Mouse (Mus musculus) limb, embryonic 14.5 days (tissue): ENCODE results near the gene Dcaf6. TPM values are rescaled to one million over a fixed set of nuclear protein-coding genes. Genes with fewer than 3 reads are reported as not detected.

ENCODE experiments used
- ATAC-seq: fragments of 200-750 bp; cut with Nextera tagmentation; 2 replicates; pipeline ENCODE4 v1.8.0; 2017; ENCODE audit warnings: low read depth, moderate number of reproducible peaks, moderate TSS enrichment; ENCODE audit not compliant: low FRiP score
- DNase-seq: peaks from one replicate; pipeline ENCODE4 v3.0.0-alpha.2; 2015; ENCODE audit warnings: low spot score
- H3K27ac ChIP-seq: fragments of 300-500 bp; sonication (generic); replicated peaks from 2 replicates; pipeline ENCODE4 v1.5.1; 2014; ENCODE audit warnings: low read depth, mild to moderate bottlenecking, low read length, moderate library complexity, mixed read lengths
- H3K27me3 ChIP-seq: fragments of 300-500 bp; sonication (generic); 2 replicates; pipeline ENCODE4 v1.6.1; 2014; ENCODE audit warnings: low read length, mixed read lengths; ENCODE audit not compliant: control insufficient read depth, insufficient read depth
- H3K36me3 ChIP-seq: fragments of 300-500 bp; sonication (generic); 2 replicates; pipeline ENCODE4 v1.6.1; 2014; ENCODE audit warnings: mild to moderate bottlenecking, low read length, moderate library complexity, mixed read lengths; ENCODE audit not compliant: control insufficient read depth, insufficient read depth
- H3K4me1 ChIP-seq: fragments of 300-500 bp; sonication (generic); 2 replicates; pipeline ENCODE4 v1.6.1; 2014; ENCODE audit warnings: antibody characterized with exemption, low read length, mixed read lengths; ENCODE audit not compliant: control insufficient read depth, insufficient read depth
- H3K4me2 ChIP-seq: fragments of 300-500 bp; sonication (generic); replicated peaks from 2 replicates; pipeline ENCODE4 v1.6.1; 2014; ENCODE audit warnings: low read depth, mild to moderate bottlenecking, low read length, moderate library complexity; ENCODE audit not compliant: severe bottlenecking
- H3K4me3 ChIP-seq: fragments of 300-500 bp; sonication (generic); replicated peaks from 2 replicates; pipeline ENCODE4 v1.5.1; 2014; ENCODE audit warnings: low read length
- H3K9ac ChIP-seq: fragments of 300-500 bp; sonication (generic); 2 replicates; pipeline ENCODE4 v1.6.1; 2014; ENCODE audit warnings: mild to moderate bottlenecking, low read depth, low read length, moderate library complexity; ENCODE audit not compliant: severe bottlenecking
- H3K9me3 ChIP-seq: fragments of 300-500 bp; sonication (generic); 2 replicates; pipeline ENCODE4 v1.6.1; 2016; ENCODE audit warnings: low read length; ENCODE audit not compliant: control insufficient read depth
- POLR2A ChIP-seq: fragments of 200-500 bp; IDR thresholded peaks from 2 replicates; pipeline ENCODE4 v1.8.0; 2012; ENCODE audit warnings: inconsistent platforms, mild to moderate bottlenecking, moderate library complexity, borderline replicate concordance; ENCODE audit not compliant: insufficient read depth, insufficient read length; ENCODE audit errors: extremely low read depth
- WGBS: fragments of 180-500 bp; shearing (Covaris S2); extraction: QIAGEN DNeasy Blood & Tissue Kit; methylation state at CpG from one replicate; pipeline ENCODE4 v1.1.7; 2014; 5-methylcytosine and 5-hydroxymethylcytosine counted together
- polyA plus RNA-seq, 2 experiments: library from polyadenylated mRNA; depleted of rRNA in 1 of 2; stranded (reverse) in 1 of 2; unstranded in 1 of 2; fragments of >200 nt; fragmentation: Nextera tagmentation in 1 of 2; extraction: Ambion mirVana in 1 of 2; gene quantifications; 2 replicates each; pipeline versions ENCODE4 v1.2.1 to v1.2.3; 2012 to 2014

Gene Dcaf6
- polyA plus RNA-seq, 2 experiments = 20.7 to 42.9 TPM

DNA sequence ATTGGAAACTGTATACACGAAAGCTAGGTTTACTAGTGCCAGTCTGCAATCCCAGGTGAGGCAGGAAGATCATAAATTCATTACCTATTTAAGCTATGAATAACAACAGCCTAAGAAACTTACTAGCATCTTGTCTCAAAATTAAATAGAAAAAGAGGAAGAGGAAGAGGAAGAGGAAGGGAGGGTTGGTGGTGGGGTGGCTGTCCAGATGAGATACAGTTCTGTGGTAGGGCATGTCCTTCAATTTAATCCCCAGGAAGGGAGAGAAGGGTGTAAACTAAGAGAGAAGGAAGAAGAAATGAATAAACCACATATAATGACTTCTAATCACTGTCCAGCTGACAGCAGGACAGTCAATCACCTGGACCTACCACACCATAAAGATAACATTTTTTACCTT lies 67.2 kb downstream of the Dcaf6 start:
- no peak for TF ChIP-seq POLR2A
- H3K4me2 ChIP-seq = no peak overlapping the region
- H3K27ac ChIP-seq = no peak overlapping the region
- H3K27me3 ChIP-seq = no peaks in the 10 kb centered on the region
- no peaks in the 10 kb centered on the region for H3K4me1 ChIP-seq
- H3K4me3 ChIP-seq = no peak overlapping the region
- no peaks in the 10 kb centered on the region for H3K9me3 ChIP-seq
- H3K36me3 ChIP-seq = 0 out of 2 replicates have a peak, but pooled peaks cover 5% of the 10 kb centered on the region
- WGBS = 85% methylated on average over 1 of the region's 1 CpGs
- H3K9ac ChIP-seq = no peak overlapping the region
- DNase-seq (no peak), ATAC-seq (no peak)

DNA sequence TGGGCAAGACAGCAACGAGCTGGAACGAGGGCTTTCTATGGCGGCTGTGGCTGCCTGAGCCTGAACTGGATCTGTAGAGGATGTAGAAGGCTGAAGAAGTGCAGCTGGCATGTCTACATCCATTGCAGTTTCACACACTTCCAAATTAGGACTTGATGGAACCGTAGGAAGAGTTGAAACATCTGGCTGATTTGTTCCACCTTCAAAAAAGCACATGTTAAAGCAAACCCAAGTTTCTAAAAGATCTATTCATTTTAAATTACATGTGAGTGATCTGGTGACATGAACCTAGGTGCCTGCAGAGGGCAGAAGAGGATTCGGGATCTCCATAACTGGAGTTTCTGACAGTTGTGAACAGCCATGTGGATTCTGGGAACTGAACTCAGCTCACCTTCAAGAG lies 71.6 kb downstream of the Dcaf6 start:
- no peak for TF ChIP-seq POLR2A
- Histone ChIP-seq H3K9ac (no peak overlapping the region), H3K36me3 (peaks cover 12% of the 10 kb centered on the region), H3K9me3 (no peaks in the 10 kb centered on the region), H3K4me2 (no peak overlapping the region), H3K27ac (no peak overlapping the region), H3K4me3 (no peak overlapping the region), H3K4me1 (no peaks in the 10 kb centered on the region), H3K27me3 (no peaks in the 10 kb centered on the region)
- 73% methylated on average over 5 of the region's 5 CpGs for WGBS
- DNase-seq = peak; percentile 32
- ATAC-seq = no peak

DNA sequence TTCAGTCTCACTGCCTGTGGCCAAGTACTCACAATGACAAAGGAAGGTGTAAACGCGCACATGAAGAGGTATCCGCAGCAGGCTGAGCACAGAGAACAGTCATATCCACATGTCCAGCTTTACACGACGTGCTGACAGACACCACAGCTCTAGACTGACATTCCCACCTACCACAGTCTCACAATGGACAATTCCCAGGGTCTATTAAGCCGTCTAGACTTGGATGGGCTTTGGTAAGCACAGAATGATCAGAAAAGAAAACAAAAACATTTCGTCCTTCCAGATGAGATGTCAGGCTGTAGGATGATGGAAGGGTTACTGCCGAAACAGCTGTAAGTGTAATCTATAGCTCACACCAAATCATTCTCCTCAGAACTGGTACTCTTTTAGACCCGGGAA lies 73.8 kb downstream of the Dcaf6 start:
- DNase-seq (no peak), ATAC-seq (no peak)
- 86% methylated on average over 9 of the region's 9 CpGs for WGBS
- Histone ChIP-seq H3K9me3 (no peaks in the 10 kb centered on the region), H3K9ac (no peak overlapping the region), H3K27ac (no peak overlapping the region), H3K4me1 (no peaks in the 10 kb centered on the region), H3K4me3 (no peak overlapping the region), H3K27me3 (no peaks in the 10 kb centered on the region), H3K4me2 (no peak overlapping the region), H3K36me3 (peaks cover 12% of the 10 kb centered on the region)
- TF ChIP-seq POLR2A = no peak

DNA sequence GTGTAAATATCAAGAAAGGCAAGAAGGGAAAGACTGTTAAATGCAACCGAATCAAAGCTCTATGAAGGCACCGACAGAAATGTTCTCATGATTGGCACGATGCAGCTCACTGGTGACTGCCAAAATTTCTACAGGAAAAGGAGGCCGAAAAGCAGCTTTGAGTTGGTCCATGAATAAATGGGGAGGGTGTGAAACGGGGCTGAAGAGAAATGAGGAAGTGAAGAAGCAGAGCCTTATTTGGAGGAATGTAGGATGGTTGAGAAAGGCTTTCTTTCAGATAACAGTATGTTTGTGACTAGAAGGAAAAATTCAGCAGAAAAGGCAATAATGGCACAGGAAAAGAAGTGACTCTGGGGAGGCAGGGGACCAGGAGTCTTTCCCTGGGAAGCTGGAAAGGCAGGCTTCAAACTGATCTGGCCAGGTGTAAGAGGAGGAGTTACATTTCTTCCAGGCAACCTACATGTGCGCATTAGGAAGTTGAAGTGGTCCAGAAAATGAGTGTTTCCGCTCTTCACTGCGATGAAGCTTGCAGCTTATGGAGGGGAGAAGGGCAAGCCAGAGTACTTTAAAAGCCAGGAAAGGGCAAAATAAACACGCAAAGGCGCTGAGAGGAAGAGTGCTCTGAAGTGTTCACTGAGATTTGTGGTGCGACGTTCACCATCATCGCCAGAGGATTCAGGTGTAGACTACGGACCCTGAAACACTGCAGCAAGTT lies 74.3 kb downstream of the Dcaf6 start:
- ATAC-seq = no peak
- WGBS = 89% methylated on average over 14 of the region's 14 CpGs

DNA sequence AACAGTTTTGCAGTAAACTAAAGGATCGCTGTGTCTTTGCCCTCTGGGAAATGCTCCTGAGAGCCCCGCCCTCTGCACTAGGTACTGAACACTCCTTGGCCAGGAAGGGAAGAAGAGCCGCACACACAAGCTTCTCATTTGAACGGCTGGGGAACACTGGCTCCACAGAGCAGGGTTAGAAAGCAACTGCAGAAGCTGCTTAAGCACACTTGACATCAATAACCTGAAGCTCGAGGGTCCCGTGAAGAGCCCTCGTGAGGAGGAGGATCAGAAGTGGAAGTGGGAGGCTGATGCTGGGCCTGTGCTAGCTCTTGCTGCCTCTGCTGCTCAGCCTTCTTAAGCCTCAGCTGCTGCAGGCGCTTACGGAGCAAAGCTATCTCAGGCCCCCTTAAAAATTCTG lies 86.4 kb downstream of the Dcaf6 start:
- Histone ChIP-seq H3K9me3 (no peaks in the 10 kb centered on the region), H3K27ac (no peak overlapping the region), H3K27me3 (no peaks in the 10 kb centered on the region), H3K4me1 (no peaks in the 10 kb centered on the region), H3K4me3 (no peak overlapping the region), H3K4me2 (no peak overlapping the region), H3K9ac (no peak overlapping the region), H3K36me3 (no peaks in the 10 kb centered on the region)
- TF ChIP-seq POLR2A = no peak
- ATAC-seq = no peak
- WGBS = 71% methylated on average over 9 of the region's 9 CpGs
- no peak for DNase-seq

More for the DNA sequence above, 74.3 kb downstream of the Dcaf6 start:
- no peak overlapping the region for H3K4me2 ChIP-seq
- peaks cover 12% of the 10 kb centered on the region for H3K36me3 ChIP-seq
- DNase-seq = no peak
- TF ChIP-seq POLR2A = no peak
- H3K27ac ChIP-seq = no peak overlapping the region
- no peaks in the 10 kb centered on the region for H3K27me3 ChIP-seq
- no peaks in the 10 kb centered on the region for H3K4me1 ChIP-seq
- no peak overlapping the region for H3K4me3 ChIP-seq
- no peak overlapping the region for H3K9ac ChIP-seq
- no peaks in the 10 kb centered on the region for H3K9me3 ChIP-seq
